Mouse (Mus musculus): Measurements from ENCODE around the gene Tst. TPM values are rescaled to one million over a fixed set of nuclear protein-coding genes. Genes with fewer than 3 reads are reported as not detected.

Gene Tst
- total RNA-seq, 4 experiments from 2014 or later, result 36.9 to 47.4 (median 42.3) TPM

DNA sequence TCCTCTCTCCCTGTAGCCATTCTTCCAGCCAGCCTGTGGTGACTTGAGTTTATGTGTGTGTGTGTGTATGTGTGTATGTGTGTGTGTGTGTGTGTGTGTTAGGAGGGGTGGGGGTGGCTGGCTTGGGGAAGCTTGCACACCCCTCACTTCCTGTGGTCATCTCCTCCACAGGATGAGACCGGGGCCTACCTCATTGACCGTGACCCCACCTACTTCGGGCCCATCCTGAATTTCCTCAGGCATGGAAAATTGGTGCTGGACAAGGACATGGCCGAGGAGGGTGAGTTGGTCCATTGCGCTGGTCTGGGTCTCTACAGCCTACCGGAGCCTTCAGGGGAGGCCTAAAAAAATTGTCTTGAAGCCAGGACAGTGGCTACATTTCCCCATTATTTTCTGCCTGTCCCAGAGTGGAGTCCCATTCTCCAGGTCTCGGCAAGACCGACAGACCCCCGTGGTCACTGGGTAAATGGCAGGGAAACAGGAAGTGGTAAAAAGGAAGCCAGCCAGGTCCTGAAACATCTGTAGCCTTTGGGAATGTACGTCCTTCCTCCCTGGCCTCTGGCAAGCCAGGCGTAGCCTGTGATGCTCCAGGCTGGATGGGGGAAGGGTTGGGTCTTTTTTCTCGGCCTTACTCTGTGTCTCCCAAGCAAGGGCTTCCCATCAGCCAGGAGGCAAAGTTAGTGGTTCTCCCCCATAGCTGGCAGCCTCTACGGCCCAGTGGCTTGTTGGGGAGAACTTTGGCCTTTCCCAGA lies 24.3 kb upstream of the Tst start:
- no peak for DNase-seq (ENCODE audit: low spot score in 2 of 2)

DNA sequence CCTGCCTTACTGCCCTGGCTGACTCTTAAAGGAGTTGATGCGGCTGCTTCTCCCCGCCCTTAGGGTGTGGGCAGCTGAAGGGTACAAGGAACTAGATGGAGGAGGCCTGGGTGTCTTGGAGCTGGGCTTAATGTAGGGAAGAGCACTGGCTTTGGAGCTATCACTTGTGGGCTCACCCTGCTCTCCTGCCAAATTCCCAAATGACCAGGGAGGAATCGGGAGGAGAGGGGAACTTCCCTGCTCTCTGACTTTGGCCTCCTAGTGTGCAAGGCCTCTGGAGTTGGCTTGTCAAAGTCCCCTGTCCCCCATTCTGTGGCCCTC lies 23.4 kb upstream of the Tst start:
- DNase-seq (ENCODE audit: low spot score in 2 of 2), result no peak

- peak; percentile 71 to 75 for DNase-seq (ENCODE audit: low spot score in 2 of 2)
These were observed 22.9 kb upstream of the Tst start, which contains the start of gene Kctd17 for GRCm38 (mm10) chr15:78428391-78429138. Kctd17 (plus strand) TSS chr15:78428564.

GRCm38 (mm10) chr15:78425230-78425629 lies 19.5 kb upstream of the Tst start:
- DNase-seq (ENCODE audit: low spot score in 2 of 2), result no peak

- no peak for DNase-seq (ENCODE audit: low spot score in 2 of 2)
These were observed 18.8 kb upstream of the Tst start for GRCm38 (mm10) chr15:78424507-78424906.

DNA sequence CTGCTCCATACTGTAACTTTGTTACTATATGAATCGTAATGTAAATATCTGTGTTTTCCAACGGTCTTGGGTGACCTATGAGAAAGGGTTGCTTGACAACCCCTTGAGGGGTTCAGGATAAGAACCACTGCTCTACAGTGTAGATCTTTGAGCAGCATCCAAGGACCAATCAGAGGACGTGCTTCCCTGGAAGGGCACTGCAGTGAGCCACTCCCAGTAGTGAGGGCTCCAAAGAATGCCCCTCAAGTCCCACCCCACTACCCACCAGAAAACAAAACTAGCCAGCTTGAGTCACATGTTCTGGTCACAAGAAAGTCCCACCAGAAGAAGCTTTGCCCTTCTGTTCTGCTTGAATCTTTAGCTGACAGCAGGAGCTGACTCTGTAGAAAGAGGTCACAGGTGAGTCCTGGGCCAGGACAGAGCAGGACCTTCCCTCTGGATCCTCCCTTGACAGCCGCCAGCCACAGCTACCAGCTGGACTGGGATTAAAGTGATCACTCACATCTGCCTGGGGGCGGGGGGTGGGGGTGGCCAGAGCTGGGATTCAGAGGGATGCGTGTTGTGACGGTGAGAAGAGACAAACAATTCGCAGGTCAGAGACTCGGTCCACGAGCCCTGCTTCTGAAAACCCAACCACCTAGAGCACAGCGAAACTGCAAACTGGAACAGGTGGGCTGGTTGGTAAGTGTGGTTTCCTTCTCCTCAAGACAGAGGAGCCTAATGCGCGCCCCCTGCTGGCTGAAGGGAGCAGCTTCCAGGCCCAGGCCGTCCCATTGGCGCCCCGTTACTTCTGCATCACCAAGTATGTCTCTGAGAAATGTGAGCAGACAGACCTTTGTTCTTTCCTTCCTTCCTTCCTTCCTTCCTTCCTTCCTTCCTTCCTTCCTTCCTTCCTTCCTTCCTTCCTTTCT lies 16.6 kb upstream of the Tst start:
- peak; percentile 68 to 87 for DNase-seq (ENCODE audit: low spot score in 2 of 2)

DNA sequence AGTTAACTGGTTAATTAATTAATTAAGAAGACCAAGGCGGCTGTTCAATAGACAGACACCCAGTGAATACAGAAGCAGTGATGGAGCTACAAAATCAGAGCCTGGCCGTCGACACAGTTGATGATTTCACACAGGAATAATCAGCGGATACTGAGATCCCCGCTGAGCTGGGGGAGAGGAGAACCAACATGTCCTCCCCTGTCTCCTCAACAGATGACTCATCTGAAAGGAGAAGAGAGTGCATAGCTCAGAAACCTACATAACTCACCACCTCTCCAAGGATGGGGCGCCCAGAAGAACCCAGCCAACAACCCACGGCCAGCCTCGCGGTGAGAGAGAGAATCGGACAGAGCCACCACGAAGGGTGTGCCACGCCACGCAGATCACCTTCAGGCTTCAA lies 14.7 kb upstream of the Tst start:
- no peak for DNase-seq (ENCODE audit: low spot score in 2 of 2)

- no peak for DNase-seq (ENCODE audit: low spot score in 2 of 2)
These were observed 11.2 kb upstream of the Tst start for GRCm38 (mm10) chr15:78416937-78417336.

DNA sequence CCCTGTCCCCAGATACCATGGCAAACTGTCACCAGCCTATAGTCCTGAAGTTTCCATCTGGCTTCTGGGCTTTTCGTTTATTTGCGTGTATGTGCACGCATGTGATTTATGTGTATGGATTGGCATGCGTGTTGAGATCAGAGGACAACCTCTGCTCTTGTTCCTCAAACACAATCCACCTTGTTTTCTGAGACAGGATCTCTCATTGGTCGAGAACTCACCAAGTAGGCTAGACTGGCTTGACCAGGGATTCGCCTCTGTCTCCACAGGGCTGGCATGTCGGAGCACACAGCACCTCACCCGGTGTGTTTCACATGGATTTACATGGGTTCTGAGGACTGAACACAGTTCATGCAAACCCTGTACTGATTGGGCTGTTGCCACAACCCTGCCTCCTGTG lies 8.4 kb upstream of the Tst start:
- no peak for DNase-seq (ENCODE audit: low spot score in 2 of 2)

- DNase-seq (ENCODE audit: low spot score in 2 of 2), result no peak
These were observed 8.0 kb upstream of the Tst start for GRCm38 (mm10) chr15:78413719-78414117.

DNA sequence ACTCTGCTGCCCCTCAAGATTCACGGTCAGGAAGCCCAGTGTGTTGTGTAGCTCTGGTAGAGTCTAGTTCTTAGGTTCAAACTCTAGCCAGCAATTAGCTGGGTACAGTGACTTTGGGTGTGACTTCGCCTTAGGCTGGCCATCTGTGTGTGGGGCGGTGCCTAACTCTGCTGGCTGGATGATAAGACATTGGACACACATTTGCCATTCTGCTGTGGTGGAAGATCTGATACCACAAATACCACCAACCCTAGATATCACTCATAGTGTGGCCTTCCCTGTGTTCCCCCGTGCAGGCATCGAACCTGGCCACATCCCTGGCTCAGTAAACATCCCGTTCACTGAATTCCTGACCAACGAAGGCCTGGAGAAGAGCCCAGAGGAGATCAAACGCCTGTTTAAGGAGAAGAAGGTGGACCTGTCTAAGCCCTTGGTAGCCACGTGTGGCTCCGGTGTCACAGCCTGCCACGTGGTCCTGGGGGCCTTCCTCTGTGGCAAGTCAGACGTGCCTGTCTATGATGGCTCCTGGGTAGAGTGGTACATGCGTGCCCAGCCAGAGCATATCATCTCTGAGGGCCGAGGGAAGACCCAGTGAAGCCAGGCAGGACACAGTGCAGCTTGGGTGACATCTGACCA lies 7.5 kb upstream of the Tst start:
- DNase-seq (ENCODE audit: low spot score in 2 of 2), result no peak

- no peak for DNase-seq (ENCODE audit: low spot score in 2 of 2)
These were observed 3.9 kb upstream of the Tst start for GRCm38 (mm10) chr15:78409570-78410052.

- DNase-seq (ENCODE audit: low spot score in 2 of 2), result peak; percentile 87 to 92
These were observed 707 bp upstream of the Tst start, which contains the start of gene Mpst for GRCm38 (mm10) chr15:78406293-78406934. Mpst (plus strand) TSS chr15:78406416.

DNA sequence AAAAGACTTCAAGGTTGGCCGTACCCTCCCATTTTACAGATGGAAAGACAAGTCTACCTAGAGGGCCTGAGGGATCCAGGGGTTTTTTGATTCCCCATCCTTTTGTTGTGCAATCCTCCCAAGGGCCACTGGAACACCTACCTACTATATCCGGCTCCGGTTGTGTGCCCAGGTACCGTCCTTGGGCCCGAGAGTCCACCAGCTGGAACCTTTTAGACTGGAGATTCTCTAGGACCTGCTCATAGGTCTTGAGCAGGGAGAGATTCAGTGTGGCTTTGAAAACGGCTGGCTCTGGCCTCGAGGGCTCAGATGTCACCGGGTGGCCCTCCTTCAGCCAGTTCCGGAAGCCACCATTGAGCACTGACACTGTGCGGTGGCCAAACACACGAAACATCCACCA lies 609 bp downstream of the Tst start:
- no peak for DNase-seq (ENCODE audit: low spot score in 2 of 2)

DNA sequence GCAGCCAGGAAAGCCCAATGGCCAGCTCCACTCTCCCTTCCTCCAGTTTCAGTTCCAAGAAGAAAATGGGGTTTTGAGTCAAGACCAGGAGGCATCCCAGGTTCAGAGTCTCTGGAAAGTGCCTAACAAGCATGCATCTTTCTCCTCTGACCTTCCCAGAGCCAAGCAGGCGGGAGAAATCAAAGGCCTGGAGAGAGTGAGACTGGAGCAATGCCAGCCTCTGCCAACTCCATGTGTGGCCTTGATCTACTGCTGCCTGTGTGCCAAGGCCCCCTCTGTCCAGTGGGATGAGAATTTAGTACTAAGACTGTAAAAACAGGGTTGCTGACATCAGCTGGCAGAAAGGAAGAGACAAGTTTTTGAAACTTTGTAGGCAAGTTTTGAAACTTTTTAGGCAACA lies 1.8 kb downstream of the Tst start:
- peak in 1 of 2 experiments; percentile 45 for DNase-seq (ENCODE audit: low spot score in 2 of 2)

GRCm38 (mm10) chr15:78403301-78403741 lies 2.4 kb downstream of the Tst start:
- DNase-seq (ENCODE audit: low spot score in 2 of 2), result no peak

DNA sequence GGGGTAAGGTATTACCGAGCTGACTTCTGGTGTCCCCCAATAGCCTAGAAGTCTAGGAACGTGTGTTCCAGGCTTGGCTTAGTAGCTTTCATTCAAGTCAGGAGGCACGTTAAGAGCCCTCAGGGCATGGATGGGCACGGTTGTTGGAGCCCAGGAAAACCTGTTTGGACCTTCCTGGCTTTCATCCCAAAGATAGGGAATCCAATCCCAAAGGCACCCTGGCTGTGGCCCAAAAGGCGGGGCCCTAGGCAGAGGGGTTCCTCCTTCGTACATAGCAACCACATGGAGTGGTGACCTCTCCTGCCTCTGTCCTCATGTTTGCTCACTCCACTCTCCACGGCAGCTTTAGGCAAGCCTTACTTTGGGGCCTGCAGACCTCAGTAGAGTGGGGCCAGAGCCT lies 3.3 kb downstream of the Tst start:
- no peak for DNase-seq (ENCODE audit: low spot score in 2 of 2)

GRCm38 (mm10) chr15:78401921-78402320 lies 3.8 kb downstream of the Tst start:
- peak; percentile 61 to 62 for DNase-seq (ENCODE audit: low spot score in 2 of 2)

DNA sequence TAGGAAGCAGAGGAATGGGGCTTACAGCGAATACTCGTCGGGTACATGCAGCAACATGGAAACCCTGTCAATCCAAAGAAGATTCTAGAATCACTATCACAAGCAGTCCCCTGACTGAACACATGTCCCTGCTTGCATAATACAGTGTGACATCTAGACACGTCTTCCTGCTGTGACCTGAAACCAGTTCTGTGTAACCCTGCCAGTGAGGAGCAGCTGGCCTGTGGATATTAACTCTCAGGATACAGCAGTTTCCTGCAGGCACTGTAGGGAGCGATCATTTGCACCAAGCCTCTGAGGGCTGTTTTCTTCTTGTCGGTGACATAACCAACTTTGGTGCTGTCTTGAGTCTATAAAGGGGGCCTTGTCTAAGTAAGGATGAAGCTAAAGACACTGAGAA lies 4.4 kb downstream of the Tst start:
- DNase-seq (ENCODE audit: low spot score in 2 of 2), result no peak

DNA sequence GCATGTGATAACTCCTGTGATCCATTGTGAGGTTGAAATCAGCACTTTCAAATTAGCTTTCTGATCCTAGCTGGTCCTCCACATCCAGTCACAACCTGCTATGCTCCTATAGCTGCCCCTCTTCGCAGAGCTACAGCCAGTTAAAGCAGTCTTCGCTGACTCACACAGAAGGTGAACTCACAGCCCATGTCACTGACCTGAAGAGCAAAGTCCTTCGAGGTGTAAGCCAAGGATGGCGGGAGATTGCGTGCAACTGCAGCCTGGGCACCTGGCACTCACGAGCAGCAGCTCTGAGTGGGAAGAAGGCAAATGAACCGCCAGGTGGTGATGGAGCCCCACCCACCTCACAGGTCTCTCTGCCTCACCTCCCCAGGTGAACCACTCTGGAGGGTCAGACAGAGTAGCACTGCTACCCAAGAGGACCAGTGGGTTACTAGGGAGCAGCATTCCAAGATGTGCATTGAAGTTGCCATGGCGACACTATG lies 10.2 kb downstream of the Tst start, which contains the start of gene Tex33:
Gene Tex33, minus strand, starts transcription at position 435 of the 485 bp plus-strand sequence.
- no peak for DNase-seq (ENCODE audit: low spot score in 2 of 2)

Data from layer of hippocampus, adult 8-10 months (tissue).